Mouse (Mus musculus) right cerebral cortex, postnatal 4 days (tissue): Measurements from ENCODE around the gene Syn3.

Experiments
- DNase-seq: peaks from one replicate; pipeline ENCODE4 v3.0.0-alpha.2; 2022

Syn3 gene

GRCm38 (mm10) chr10:86365632-86366092 lies 133.0 kb downstream of the Syn3 start:
- DNase-seq, result no peak

- DNase-seq, result no peak
Observed at GRCm38 (mm10) chr10:86363669-86364309, 134.9 kb downstream of the Syn3 start.

- peak; percentile 21 for DNase-seq
Observed at GRCm38 (mm10) chr10:86359699-86360098, 139.0 kb downstream of the Syn3 start.

GRCm38 (mm10) chr10:86359208-86359607 lies 139.5 kb downstream of the Syn3 start:
- no peak for DNase-seq

- DNase-seq, result no peak
Observed at GRCm38 (mm10) chr10:86358307-86358975, 140.3 kb downstream of the Syn3 start.

GRCm38 (mm10) chr10:86356819-86357563 lies 141.7 kb downstream of the Syn3 start:
- DNase-seq, result no peak

- no peak for DNase-seq
Observed at GRCm38 (mm10) chr10:86352521-86352920, 146.2 kb downstream of the Syn3 start.

GRCm38 (mm10) chr10:86351287-86351686 lies 147.4 kb downstream of the Syn3 start:
- DNase-seq, result no peak

GRCm38 (mm10) chr10:86346235-86346840 lies 152.4 kb downstream of the Syn3 start:
- DNase-seq, result no peak

GRCm38 (mm10) chr10:86345645-86346044 lies 153.1 kb downstream of the Syn3 start:
- DNase-seq, result no peak

GRCm38 (mm10) chr10:86344654-86345053 lies 154.0 kb downstream of the Syn3 start:
- no peak for DNase-seq

- DNase-seq, result no peak
Observed at GRCm38 (mm10) chr10:86343931-86344330, 154.8 kb downstream of the Syn3 start.

GRCm38 (mm10) chr10:86343362-86343761 lies 155.3 kb downstream of the Syn3 start:
- DNase-seq, result no peak

GRCm38 (mm10) chr10:86342713-86343112 lies 156.0 kb downstream of the Syn3 start:
- no peak for DNase-seq

GRCm38 (mm10) chr10:86342151-86342550 lies 156.5 kb downstream of the Syn3 start:
- DNase-seq, result no peak

GRCm38 (mm10) chr10:86341589-86341988 lies 157.1 kb downstream of the Syn3 start:
- DNase-seq, result no peak

GRCm38 (mm10) chr10:86340991-86341527 lies 157.6 kb downstream of the Syn3 start:
- DNase-seq, result no peak

- DNase-seq, result no peak
Observed at GRCm38 (mm10) chr10:86340421-86340820, 158.3 kb downstream of the Syn3 start.

GRCm38 (mm10) chr10:86339649-86340379 lies 158.9 kb downstream of the Syn3 start:
- DNase-seq, result peak; percentile 45

- DNase-seq, result no peak
Observed at GRCm38 (mm10) chr10:86339121-86339520, 159.6 kb downstream of the Syn3 start.

GRCm38 (mm10) chr10:86338121-86338715 lies 160.5 kb downstream of the Syn3 start:
- DNase-seq, result no peak

GRCm38 (mm10) chr10:86337239-86337638 lies 161.5 kb downstream of the Syn3 start:
- no peak for DNase-seq
